Mouse (Mus musculus) embryo, embryonic 10.5 days (tissue): Measurements from ENCODE around the gene Ccdc13.

Experiments
- DNase-seq: peaks from one replicate; pipeline ENCODE4 v3.0.0-alpha.2; 2015; ENCODE audit warnings: low spot score

Gene Ccdc13

DNA sequence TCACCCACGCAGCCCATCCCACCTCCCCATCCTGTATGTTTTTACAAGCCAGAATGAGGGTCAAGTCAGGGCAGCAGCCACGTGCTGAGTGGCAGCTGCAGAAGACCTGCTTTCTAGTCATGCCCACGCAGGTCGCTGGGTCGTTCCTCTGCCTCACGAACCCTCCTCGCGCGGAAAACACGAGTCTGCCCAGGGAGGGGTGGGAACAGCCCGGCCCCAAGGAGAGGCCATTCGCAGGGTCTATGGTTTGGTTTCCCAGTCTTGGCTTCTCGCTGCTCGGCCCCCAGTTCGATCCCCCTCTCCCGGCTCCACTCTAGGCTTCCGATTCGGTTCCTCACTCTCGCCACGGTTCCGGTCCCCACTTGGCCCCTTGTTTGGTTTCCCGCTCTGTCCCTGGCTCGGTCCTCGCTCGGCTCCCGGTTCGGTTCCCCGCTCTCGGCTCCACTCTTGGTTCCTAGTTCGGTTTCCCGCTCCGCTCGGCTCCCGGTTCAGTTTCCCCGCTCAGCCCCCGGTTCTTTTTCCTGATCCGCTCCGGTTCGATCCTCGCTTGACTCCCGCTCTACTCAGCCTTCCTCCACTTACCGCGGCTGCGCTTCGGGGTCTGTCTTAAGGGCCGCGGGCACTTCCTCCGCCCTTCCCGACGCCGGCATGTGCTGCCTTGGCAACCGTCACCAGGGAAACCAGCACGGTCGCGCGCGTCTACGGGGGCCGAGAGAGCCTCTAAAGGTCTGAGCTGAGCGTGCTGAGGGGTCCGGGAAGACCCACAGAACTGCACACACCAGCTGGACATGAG lies at the start of gene Ccdc13:
TSS of gene Ccdc13 (minus strand) at position 633 of the 793 bp plus-strand sequence.
- DNase-seq = peak; percentile 93

DNA sequence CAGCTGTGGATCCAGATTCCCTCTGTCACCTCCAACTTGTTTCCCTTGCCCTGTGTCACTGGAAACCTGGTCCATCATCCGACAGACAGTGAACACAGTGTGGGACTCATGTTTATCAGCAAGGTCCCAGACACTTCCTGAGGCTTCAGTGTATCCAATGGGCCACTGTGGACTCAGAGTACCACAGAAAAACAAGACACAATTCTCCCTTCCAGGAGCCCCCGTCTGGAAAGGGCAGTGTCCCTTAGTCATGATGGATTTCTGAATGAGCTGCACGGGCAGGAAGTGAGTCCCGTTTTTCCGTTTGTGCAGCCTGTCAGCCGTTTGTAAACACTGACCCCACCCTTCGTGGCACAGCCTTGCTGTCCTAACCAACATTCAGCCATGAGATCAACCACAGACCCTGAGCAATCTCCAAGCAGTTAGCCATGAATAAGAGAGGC lies 42.8 kb upstream of the Ccdc13 start:
- no peak for DNase-seq

DNA sequence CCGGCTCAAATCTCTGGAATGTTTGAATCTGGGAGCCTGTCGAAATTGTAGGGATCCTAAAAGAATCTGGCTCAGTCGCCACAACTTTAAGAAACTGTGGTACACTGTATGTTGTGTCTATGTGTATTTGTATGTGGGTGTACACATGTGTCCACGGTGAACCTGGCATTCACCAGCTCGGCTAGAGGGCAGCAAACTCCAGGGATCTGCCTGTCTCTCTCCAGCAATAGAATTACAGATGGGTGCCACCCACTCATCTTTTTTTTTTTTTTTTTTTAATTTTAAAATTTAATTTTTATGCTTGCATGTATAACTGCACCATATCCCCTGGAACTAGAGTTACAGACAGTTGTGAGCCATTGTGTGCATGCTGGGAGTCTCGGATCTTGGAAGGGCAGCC lies 42.0 kb upstream of the Ccdc13 start:
- no peak for DNase-seq

DNA sequence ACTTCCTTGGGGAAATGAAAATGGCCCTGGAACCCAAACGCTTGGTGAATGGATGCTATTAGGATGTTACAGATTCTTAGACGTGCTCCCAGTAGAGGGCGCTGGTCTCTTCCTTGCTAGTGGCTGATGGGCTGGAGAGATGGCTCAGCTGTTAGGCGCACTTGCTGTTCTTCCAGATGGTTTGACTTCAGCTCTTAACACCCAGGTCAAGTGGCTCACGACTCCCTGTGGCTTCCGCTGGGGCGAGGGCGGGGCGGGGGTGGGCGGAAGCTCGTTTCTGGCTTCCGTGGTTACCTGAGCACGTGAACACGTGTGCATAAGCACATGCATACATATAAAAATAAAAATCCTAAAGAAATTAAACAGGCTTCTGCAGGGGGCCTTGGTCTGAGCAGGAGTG lies 41.6 kb upstream of the Ccdc13 start:
- peak; percentile 82 for DNase-seq

DNA sequence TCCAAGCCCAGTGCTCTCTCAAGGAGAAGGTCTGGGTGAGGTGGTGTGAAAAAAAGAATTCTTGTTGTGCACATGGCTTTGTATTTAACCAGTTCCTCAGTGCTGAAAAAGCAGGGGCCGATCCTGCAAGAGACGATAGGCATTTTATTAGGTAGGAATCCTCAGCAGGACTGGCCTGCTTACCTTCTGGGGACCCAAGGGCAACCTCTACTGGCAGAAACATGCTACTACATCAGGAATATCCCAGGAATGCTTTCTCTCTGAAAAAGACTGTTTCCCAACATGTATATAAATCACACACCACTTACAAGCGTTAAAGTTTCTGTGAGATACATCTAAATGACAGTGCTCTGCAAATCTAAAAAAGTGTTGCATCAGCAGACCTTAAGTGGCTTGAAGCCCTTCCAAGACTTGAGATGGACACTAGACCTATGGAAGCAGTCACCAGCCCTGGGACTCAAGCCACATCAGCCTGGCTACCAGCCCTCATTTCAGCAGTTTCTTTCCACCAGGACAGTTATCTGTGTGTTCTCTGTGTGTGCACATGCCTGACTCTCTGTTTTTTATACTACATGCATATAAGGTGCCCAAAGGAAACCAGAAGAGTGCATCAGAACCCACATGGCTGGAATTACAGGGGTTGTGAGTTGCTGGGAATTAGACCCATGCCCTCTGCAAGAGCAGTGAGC lies 37.9 kb upstream of the Ccdc13 start:
- DNase-seq = peak; percentile 81

DNA sequence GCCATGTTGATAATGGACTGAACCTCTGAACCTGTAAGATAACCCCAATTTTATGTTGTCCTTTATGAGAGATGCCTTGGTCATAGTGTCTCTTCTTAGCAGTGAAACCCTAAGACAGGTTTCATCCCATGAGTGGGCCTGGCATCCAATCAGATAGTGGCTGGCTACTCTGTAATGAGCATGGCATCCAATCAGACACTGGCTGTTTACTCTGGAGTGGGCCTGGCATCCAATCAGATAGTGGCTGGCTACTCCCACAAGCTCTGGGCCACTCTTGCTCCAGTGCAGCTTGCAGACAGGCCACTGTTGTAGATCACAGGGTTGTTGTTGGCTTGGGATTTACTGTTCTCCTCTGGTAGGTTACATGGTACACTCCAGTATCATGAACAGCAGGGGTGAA lies 34.3 kb upstream of the Ccdc13 start:
- no peak for DNase-seq

DNA sequence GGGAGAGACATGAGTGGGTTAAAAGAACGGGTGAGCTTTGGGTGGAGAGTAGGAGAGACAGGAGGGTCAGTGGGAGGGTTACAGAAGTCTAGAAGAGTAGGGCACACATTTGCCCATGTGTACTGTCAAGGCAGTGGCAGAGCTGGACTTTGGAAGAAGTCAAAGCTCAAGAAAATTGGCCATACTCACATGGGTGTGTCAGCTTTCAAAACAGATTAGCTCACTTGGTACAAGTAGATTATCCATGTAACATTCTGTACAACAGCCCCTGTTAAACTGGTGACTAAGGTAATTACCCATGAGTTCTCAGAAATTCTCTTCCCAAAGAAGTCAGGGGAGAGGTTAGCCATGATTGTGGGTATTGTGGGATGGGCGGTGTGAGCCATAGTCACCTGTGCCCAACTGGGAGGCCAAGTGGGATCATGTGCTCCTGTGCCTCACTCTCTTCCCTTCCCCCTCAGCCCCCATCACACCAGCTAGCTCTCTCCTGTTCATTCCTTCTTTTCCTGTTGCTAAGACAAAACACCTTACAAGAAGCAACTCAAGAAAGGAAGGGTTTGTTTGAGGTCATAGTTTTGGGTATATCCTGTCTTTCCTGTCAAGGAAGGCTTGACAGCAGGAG lies 32.9 kb upstream of the Ccdc13 start:
- no peak for DNase-seq

DNA sequence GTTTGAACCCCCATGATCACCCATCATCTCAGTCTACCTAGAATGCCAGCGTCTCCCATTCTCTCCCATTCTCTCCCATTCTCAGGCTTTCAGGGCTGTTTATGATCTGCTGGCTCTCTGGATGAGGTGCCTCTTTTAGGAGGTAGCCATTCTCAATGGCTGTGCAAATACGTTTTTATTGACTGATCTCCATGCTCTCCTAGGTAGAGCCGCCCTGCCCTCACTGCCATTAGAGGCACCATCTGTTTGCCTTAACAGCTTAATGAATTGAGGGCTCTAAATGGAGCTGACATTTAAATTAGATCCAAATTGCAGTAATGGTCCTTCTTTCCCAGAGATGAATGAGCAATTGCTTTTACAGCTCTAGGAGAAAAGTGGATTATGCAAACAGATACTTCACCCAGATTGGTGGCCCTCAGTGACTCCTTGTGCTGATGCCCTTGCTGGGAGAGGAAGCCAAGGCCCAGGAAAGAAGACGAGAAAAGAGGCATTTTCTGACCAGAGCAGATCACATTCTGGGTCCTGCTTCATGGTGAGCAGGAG lies 30.8 kb upstream of the Ccdc13 start:
- DNase-seq = peak; percentile 9

DNA sequence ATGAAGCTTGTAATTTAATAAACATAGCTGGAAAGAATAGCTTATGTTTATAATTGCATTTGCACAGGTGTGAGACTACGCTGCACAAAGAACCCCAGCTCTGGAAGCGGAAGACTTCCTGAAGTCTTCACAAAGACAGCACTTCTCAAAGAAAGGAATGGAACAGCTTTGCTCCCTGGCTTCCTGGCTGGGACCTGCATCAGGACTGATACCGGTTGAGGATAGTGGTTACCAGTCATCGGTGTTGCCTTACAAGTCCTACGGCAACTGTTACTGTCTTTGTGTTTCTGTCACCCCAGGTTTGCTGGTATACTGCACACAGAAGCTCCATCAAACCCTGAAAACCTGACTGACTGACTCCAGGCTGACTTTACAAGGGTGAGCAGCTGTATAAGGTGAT lies 30.2 kb upstream of the Ccdc13 start:
- DNase-seq = no peak

DNA sequence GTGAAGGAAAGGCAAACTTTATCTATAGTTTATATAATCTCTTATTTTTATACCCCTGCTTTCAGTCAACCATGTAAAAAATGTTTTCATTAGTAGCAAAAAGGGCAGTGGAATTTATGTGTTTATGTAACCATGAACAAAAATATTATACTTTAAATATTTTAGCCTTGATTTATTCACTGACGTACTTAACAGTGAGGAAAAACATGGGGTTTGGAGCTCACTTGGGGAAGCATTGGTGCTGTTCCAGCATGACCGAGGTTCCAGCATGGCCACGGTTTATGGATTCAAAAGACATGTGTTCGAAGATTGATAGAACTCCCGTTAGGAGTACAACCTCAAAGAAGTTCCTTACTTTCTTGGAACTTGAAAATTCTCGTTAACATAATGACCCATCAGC lies 29.0 kb upstream of the Ccdc13 start:
- no peak for DNase-seq

DNA sequence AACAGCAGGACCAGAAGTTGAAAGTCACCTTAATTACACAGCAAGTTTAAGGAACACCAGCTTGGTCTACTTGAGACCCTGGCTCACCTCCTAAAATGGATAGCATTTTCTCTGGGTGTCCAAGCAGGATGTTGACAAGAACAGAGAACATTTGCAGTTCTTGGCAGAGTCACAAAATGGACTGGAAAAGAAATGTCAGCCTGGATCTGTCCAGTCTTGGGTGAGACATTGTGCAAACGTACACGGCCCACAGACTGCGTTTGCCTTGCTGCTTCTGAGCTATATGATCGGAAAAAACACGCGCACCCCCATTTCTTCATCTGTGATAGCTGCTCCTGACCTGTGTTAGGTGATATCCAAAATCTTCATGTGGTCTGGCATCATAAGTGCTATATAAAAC lies 28.4 kb upstream of the Ccdc13 start:
- no peak for DNase-seq

DNA sequence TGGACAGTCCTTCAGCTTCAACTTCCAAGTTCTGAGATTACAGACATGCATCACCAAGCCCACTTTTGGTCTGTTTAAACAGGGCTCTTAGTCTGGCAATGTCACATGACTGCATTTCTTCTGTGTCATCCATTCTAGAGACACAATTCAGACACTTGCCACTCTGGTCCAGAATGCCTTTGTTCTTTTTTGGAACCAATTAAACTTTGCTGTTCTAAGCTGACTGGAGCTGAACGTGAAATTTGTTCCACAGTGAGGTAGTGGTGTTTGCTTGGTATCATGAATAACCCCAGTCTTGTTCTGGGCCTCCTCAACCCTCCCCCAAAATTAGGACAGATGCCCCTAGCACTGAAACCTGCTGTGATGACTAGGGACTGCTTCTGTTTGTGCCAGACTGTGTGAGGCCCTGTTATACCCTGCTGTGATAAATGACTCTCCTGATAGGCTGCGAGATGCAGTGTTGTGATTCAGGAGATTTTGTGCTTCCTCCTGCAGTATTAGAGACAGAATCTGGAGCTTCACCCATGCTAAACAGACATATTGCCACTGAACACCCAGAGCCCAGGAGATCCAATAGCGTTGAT lies 26.3 kb upstream of the Ccdc13 start:
- no peak for DNase-seq

DNA sequence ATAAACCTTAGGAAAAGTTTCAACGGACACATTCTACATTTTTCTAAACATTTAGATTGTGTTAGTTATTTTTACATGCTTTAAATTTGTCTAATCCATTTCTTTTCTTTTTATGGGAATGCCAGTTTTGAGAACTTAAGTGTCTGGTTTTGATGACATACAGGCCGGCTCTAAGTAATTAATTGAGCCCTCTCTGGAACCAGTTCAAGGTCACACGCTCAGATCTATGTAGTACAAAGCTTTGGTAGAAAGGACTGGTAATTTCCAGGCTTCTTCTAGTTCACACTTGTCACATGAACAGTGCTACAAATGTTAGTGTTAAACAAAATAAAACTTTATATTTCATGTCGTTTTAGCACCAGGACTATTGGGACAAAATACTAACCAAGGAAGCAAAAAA lies 25.6 kb upstream of the Ccdc13 start:
- DNase-seq = no peak

DNA sequence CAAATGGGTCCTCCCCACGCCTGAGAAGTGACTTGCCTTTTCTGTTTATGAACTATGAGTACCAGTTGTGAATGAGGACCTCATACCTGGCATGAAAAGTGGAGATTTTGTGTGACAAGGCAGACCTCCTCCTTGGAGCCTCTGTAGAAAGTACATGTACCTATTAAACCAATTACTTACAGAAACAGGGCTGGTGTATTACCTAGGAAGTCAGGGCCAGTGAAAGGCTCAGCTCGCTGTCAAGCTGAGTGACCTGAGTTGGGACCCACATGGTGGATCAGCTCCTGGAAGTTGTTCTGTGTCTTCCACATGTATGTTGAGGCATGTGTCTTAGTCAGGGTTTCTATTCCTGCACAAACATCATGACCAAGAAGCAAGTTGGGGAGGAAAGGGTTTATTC lies 21.7 kb upstream of the Ccdc13 start:
- DNase-seq = no peak

DNA sequence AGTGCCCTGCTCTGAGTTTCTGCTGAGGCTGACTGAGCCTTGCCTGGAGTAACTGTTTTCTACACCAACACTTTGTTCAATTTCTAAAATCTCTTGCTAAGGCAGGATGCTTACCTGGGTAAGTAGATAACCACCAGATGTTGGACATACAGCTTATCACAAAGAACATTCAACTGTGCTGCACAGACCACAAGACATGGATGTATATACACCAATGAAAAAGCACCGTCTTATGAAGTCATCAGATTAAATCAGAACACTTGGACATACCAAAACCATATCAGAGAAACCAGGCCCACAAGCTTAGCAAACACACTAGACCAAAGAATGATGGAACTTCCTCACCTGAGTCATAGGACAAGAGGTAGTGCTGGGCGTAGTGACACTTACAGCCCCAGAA lies 20.1 kb upstream of the Ccdc13 start:
- no peak for DNase-seq

DNA sequence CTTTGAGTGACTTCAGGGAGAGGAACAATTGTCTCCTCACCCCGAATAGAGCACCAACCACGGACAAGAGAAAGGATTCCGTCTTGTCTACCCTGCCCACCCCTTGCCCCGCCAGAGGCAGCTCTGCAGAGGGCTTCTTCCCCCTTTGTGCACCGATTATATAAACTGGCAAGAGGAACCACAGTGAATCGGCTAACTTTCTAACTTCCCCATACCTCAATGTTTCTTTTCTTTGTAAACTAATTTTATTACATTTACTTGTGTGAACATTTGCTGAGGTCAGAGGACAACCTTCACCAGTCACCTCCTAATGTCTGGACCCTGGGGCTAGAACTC lies 18.9 kb upstream of the Ccdc13 start, which contains the start of gene Higd1a:
TSS of gene Higd1a (minus strand) at position 210 of the 336 bp plus-strand sequence.
- no peak for DNase-seq

DNA sequence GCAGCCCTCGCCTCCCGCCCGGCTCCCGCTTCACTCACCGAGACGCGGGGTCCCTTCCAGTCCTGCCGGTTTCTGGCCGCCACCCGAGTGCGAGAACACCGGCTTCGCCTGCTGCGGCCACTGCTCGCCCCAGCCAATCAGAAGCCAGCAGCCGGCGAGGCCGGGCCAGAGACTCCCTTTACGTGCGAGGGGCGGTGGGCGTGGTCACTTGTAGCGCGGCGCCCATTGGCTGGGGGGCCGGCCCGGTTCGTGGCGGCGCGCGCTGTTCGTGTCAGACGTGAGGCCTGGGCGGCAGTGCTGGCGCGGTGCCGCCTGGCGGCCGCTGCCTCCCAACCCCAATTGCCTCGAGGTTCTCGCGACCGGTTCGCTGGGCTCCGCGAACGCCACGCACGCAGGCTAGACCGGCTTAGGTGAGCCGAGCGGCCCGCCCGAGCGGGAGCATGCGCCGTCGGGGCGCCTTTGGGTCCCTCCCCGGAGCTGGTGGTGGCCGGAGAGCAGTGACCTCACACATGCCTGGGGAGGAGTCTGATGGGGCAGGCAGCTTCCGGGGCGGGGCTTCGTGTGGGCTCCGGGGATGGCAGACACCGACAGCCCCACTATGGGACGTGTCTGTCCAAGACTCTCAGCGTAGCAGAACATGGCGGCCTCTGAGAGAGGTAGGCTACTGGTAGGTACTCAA lies 18.4 kb upstream of the Ccdc13 start:
- DNase-seq = peak; percentile 98

DNA sequence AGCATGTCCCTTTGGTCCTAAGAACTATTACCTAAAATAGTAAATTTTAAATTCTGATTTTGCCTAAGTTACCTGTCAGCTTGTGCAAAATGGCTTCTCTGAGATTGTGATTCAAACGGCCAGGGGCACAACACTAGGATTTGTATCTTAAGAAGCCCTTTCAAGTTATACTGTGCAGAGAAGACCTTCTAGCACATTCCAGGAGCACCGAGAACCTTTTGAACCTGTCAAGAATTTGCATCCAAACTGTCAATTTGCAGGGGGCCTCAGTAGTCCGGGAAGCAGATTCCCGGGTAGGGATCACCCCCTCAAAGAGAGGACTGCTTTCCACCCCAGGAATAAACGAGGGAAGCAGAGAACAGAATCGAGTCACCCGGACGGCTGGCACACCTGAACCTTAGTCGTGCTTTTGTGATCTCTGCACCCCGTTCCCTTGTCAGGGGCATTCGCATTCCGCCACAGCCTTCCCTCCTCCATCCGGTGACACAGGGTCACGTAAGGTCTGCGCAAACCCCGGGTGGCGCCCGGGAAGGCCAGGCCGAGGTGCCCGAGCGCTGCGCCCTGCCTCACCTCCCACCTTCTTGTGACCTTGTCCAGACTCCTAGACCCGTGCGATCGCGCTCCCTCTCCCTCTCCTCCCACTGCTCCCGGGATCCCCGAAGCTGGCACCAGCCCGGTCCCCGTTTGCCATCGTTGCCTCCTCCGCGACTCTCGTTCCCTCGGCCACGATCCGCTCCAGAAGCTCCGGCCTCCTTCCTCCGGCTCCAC lies 17.6 kb upstream of the Ccdc13 start:
- peak; percentile 42 for DNase-seq

DNA sequence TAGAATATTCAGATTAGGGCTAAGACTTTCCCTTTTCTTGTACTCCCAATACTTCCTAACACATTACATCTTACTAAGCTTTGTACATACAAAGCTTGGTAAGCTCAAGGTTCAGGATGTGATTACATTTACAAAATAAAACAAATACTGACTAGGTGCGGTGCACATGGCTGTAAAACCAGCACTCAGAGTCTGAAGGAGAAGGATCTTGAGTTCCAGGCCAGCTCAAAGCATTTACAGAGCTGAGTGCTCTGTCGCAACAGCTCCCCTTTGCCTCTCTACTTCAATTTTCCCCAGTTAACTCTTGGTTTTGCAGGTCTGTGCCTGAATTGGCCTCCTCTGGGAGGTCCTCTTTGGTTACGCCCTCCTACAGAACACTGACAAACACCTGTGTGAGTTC lies 15.0 kb upstream of the Ccdc13 start:
- DNase-seq = no peak

DNA sequence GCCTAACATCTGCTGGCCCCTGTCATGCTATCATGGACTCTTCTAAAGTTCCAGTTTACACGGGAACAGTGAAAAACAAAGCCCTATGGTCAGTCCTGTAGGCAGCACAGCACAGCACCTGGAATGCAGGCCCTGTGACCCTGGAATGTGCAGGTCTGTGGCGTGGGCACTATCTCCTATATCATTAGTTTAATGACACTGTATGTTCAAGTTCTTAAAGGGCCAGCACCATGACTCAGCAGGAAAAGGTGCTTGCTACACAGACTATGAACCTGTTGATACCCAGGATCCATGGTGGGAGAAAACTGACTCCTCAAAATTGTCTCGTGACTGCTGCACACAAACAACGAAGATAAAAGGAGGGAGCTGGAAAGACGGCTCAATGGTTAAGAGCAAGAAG lies 8.6 kb upstream of the Ccdc13 start:
- no peak for DNase-seq

DNA sequence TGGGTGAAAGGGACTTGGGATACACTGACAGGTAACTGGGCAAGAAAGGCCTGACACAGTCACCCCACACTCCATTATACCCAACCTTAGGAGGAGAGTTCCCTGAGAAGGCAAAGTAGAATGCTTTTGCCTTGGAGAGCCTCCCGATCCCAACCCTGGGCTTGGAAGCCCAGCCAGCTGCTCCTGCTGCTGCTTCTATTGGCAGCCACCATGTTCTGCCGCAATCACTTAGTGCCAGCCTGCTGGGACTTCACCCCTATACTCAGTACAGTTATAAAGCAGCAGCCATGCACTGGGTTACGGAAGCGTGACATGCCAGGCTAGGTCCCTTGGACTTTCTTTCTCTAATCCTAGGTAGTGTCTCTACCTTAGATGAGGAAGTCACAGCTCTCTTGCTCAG lies 7.9 kb upstream of the Ccdc13 start:
- no peak for DNase-seq
